Mouse (Mus musculus) liver, embryonic 14.5 days (tissue): ENCODE results near the gene Gm17428. TPM values are rescaled to one million over a fixed set of nuclear protein-coding genes. Genes with fewer than 3 reads are reported as not detected.

Source experiments
- ATAC-seq: fragments of 200-750 bp; cut with Nextera tagmentation; 2 replicates; pipeline ENCODE4 v1.8.0; 2017; ENCODE audit warnings: moderate number of reproducible peaks, mild to moderate bottlenecking, moderate library complexity; ENCODE audit not compliant: insufficient read depth
- DNase-seq, 3 experiments: peaks; one replicate each; pipeline ENCODE4 v3.0.0-alpha.2; 2012 to 2013; ENCODE audit warnings: low read depth in 3 of 3, low spot score in 3 of 3
- H3K27ac ChIP-seq: fragments of 300-500 bp; sonication (generic); 2 replicates; pipeline ENCODE4 v1.5.1; 2014; ENCODE audit warnings: moderate library complexity, mild to moderate bottlenecking, control low read depth, inconsistent platforms
- H3K27me3 ChIP-seq: fragments of 300-500 bp; sonication (generic); 2 replicates; pipeline ENCODE4 v1.6.1; 2014; ENCODE audit warnings: mild to moderate bottlenecking, low read length, moderate library complexity; ENCODE audit not compliant: control insufficient read depth, insufficient read depth
- H3K36me3 ChIP-seq: fragments of 300-500 bp; sonication (generic); replicated peaks from 2 replicates; pipeline ENCODE4 v1.6.1; 2014; ENCODE audit warnings: low read depth; ENCODE audit not compliant: control insufficient read depth, insufficient read depth
- H3K4me1 ChIP-seq, 2 experiments: fragments of 200-500 bp in 1 of 2; fragments of 300-500 bp in 1 of 2; sonication (generic) in 1 of 2; replicated peaks; 2 replicates each; pipeline ENCODE4 v1.6.1; 2012 to 2014; ENCODE audit warnings: antibody characterized with exemption in 1 of 2, inconsistent platforms in 1 of 2, low read length in 1 of 2; ENCODE audit not compliant: control insufficient read depth in 2 of 2, insufficient read depth in 2 of 2
- H3K4me2 ChIP-seq: fragments of 300-500 bp; sonication (generic); 2 replicates; pipeline ENCODE4 v1.6.1; 2014; ENCODE audit warnings: low read depth, mild to moderate bottlenecking, control low read depth, moderate library complexity
- H3K4me3 ChIP-seq, 2 experiments: fragments of 200-500 bp in 1 of 2; fragments of 300-500 bp in 1 of 2; sonication (generic) in 1 of 2; 2 replicates each; pipeline ENCODE4 v1.5.1; 2012 to 2014; ENCODE audit warnings: low read depth in 2 of 2, low read length in 2 of 2, mild to moderate bottlenecking in 2 of 2, control low read depth in 1 of 2, inconsistent platforms in 1 of 2, moderate library complexity in 1 of 2; ENCODE audit not compliant: insufficient read depth in 1 of 2
- H3K9ac ChIP-seq: fragments of 300-500 bp; sonication (generic); replicated peaks from 2 replicates; pipeline ENCODE4 v1.6.1; 2014; ENCODE audit warnings: mild to moderate bottlenecking, control low read depth, moderate library complexity
- H3K9me3 ChIP-seq: fragments of 300-500 bp; sonication (generic); 2 replicates; pipeline ENCODE4 v1.6.1; 2016; ENCODE audit warnings: low read length, mixed read lengths; ENCODE audit not compliant: control insufficient read depth
- CTCF ChIP-seq: IDR thresholded peaks from 2 replicates; pipeline ENCODE4 v1.5.1; 2016; ENCODE audit warnings: antibody characterized with exemption, low read depth, control low read depth
- EP300 ChIP-seq: IDR thresholded peaks from 2 replicates; pipeline ENCODE4 v1.6.1; 2016; ENCODE audit warnings: antibody characterized with exemption, low read depth
- WGBS: fragments of 180-500 bp; shearing (Covaris S2); extraction: QIAGEN DNeasy Blood & Tissue Kit; methylation state at CpG from one replicate; pipeline ENCODE4 v1.1.7; 2014; ENCODE audit not compliant: insufficient replicate concordance; 5-methylcytosine and 5-hydroxymethylcytosine counted together
- polyA plus RNA-seq, 2 experiments: library from polyadenylated mRNA; depleted of rRNA in 1 of 2; stranded (reverse) in 1 of 2; unstranded in 1 of 2; fragments of >200 nt; fragmentation: Nextera tagmentation in 1 of 2; extraction: Ambion mirVana in 1 of 2; gene quantifications; 2 replicates each; pipeline versions ENCODE4 v1.2.1 to v1.2.3; 2012 to 2014

Gene Gm17428
- polyA plus RNA-seq (2012; rRNA removed) = not detected in 2 replicates
- not detected in 2 replicates for polyA plus RNA-seq (2014; fragmentation: Nextera tagmentation; extraction: Ambion mirVana)

DNA sequence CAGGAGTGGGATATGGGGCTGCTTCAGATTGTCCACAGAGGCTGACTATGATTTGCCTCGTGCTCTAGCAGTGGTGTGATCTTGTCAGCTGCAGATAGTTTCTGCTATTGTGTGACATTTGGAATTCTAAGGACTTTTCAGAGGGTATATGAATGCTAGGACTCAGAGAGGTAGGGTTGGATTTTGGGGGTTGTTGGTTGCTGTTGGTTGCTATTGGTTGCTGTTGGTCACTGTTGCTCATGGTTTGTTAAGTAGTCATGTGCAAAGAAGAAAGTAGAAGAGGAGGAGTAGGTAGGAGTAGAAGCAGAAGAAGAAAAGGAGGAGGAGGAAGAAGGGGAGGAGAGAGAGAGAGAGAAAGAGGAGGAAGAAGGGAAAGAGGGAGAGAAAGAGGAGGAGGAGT lies at the start of gene Gm17428:
Gene Gm17428 (plus strand): TSS at position 301 of the 400 bp plus-strand sequence.
- no peak for ATAC-seq

GRCm38 (mm10) chr14:54927296-54927695 lies 49.4 kb upstream of the Gm17428 start:
- H3K27ac ChIP-seq = no peak overlapping the region
- H3K4me1 ChIP-seq = peaks cover 8 to 12% of the 10 kb centered on the region in 2 experiments
- peaks cover 43% of the 10 kb centered on the region for H3K27me3 ChIP-seq
- H3K9ac ChIP-seq = no peak overlapping the region
- TF ChIP-seq CTCF (no peak), EP300 (no peak)
- ATAC-seq (no peak), DNase-seq (no peak)
- H3K36me3 ChIP-seq = no peaks in the 10 kb centered on the region
- 23% methylated on average over 7 of the region's 7 CpGs for WGBS
- H3K4me3 ChIP-seq = no peak overlapping the region
- H3K4me2 ChIP-seq = no peak overlapping the region
- no peaks in the 10 kb centered on the region for H3K9me3 ChIP-seq

More for the DNA sequence above, at the start of gene Gm17428:
- no peak for TF ChIP-seq CTCF
- TF ChIP-seq EP300 = no peak
- no peak within 1 kb of the TSS for H3K4me2 ChIP-seq
- no peak within 1 kb of the TSS for H3K9ac ChIP-seq
- H3K4me3 ChIP-seq = no peak within 1 kb of the TSS
- H3K9me3 ChIP-seq = no peaks in the 10 kb centered on the region
- DNase-seq = no peak
- no peak within 1 kb of the TSS for H3K27ac ChIP-seq
- no peaks in the 10 kb centered on the region for H3K27me3 ChIP-seq
- H3K36me3 ChIP-seq = no peaks in the 10 kb centered on the region
- no peaks in the 10 kb centered on the region for H3K4me1 ChIP-seq
- WGBS = 47% methylated on average over 1 of the region's 1 CpGs

- H3K9me3 ChIP-seq = no peaks in the 10 kb centered on the region
- H3K9ac ChIP-seq = no peak overlapping the region
- H3K27ac ChIP-seq = no peak overlapping the region
- WGBS = 53% methylated on average over 5 of the region's 5 CpGs
- H3K4me1 ChIP-seq = peaks cover 3 to 5% of the 10 kb centered on the region in 2 experiments
- no peak for DNase-seq
- no peaks in the 10 kb centered on the region for H3K36me3 ChIP-seq
- no peak for TF ChIP-seq CTCF
- no peak for TF ChIP-seq EP300
- no peak overlapping the region for H3K4me2 ChIP-seq
- H3K4me3 ChIP-seq = no peak overlapping the region
- no peak for ATAC-seq
- H3K27me3 ChIP-seq = peaks cover 42% of the 10 kb centered on the region
These were observed 46.9 kb upstream of the Gm17428 start for GRCm38 (mm10) chr14:54929801-54930200.

DNA sequence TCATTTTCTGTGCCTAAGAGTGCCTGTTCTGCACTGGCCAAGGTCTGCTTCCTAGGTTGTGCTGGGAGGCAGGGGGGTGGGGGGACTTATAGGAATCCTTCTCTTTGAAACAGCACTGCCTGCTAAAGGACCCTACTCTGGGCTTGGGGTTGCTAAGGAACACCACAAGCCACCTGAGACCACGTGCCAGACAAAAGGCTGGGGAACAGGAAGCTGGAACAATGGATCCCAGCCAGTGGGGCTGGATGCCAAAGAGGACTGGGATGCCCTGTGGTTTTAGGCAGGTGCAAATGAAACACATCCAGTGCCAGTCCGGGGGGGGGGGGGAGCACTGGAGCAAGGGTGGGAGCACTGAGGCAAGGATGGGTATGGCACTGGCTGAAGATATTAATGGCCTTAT lies 46.3 kb upstream of the Gm17428 start:
- H3K4me2 ChIP-seq = no peak overlapping the region
- no peak overlapping the region for H3K9ac ChIP-seq
- DNase-seq (no peak), ATAC-seq (no peak)
- H3K27me3 ChIP-seq = peaks cover 36% of the 10 kb centered on the region
- no peak overlapping the region for H3K27ac ChIP-seq
- no peaks in the 10 kb centered on the region for H3K4me1 ChIP-seq
- TF ChIP-seq CTCF = no peak
- no peak for TF ChIP-seq EP300
- 20% methylated on average over 2 of the region's 2 CpGs for WGBS
- no peaks in the 10 kb centered on the region for H3K36me3 ChIP-seq
- H3K4me3 ChIP-seq = no peak overlapping the region
- H3K9me3 ChIP-seq = no peaks in the 10 kb centered on the region

- ATAC-seq (no peak), DNase-seq (no peak)
- no peak within 1 kb of the TSS for H3K9ac ChIP-seq
- 48% methylated on average over 6 of the region's 6 CpGs for WGBS
- peaks cover 13% of the 10 kb centered on the region for H3K27me3 ChIP-seq
- no peak within 1 kb of the TSS for H3K27ac ChIP-seq
- H3K4me1 ChIP-seq = no peaks in the 10 kb centered on the region
- H3K9me3 ChIP-seq = no peaks in the 10 kb centered on the region
- no peak within 1 kb of the TSS for H3K4me3 ChIP-seq
- H3K36me3 ChIP-seq = no peaks in the 10 kb centered on the region
- H3K4me2 ChIP-seq = no peak within 1 kb of the TSS
- TF ChIP-seq CTCF (no peak), EP300 (no peak)
These were observed 44.0 kb upstream of the Gm17428 start, which contains the start of gene Il25 for GRCm38 (mm10) chr14:54932645-54933150. Il25 (plus strand) TSS chr14:54932695.
